Mouse (Mus musculus) bone marrow macrophage, adult 2 months (primary cell): ENCODE measurements around the gene Ccdc188.

Experiments used
- CTCF ChIP-seq: IDR thresholded peaks from 2 replicates; pipeline ENCODE4 v1.5.1; 2012; ENCODE audit warnings: low read depth, mild to moderate bottlenecking, low read length, moderate library complexity
- POLR2A ChIP-seq: IDR thresholded peaks from 2 replicates; pipeline ENCODE4 v1.6.1; 2012; ENCODE audit warnings: mild to moderate bottlenecking, low read depth, low read length, borderline replicate concordance

DNA sequence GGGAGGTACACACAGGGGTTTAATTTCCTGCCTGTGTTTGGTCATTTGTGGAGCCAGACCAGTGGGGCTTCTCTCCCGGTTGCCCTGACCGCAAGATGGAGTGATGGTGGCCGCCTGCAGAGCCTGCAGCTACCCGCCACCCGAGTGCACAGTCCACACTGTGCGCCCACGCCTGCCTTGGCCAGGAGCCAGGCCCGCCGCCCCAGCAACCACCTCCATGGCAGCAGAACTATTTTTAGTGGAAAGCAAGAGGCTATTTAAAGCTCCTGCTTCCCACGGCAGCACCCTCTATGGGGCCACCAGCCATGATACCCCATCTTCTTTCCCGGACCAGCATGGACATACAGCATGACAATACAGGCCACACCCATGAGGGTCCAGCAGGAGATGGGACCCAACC lies 11.9 kb downstream of the Ccdc188 start:
- TF ChIP-seq CTCF (no peak), POLR2A (no peak)
